Mouse (Mus musculus): ENCODE measurements around the gene Rasgrf2. TPM values are rescaled to one million over a fixed set of nuclear protein-coding genes. Genes with fewer than 3 reads are reported as not detected.
A peak's percentile ranks its signal among the peaks of the same experiment; 100 is the strongest.

Gene Rasgrf2
- polyA plus RNA-seq, 1 experiment from 2014 or later = 0.88 TPM

GRCm38 (mm10) chr13:91928605-91929389, 202.7 kb downstream of the Rasgrf2 start:
- no peak overlapping the region for H3K4me2 ChIP-seq (replicated peaks)
- 74% methylated on average over 4 of the region's 4 CpGs for WGBS
- no peak for ATAC-seq (ENCODE audit: low FRiP score)

GRCm38 (mm10) chr13:91921010-91921409, 210.4 kb downstream of the Rasgrf2 start:
- WGBS = 80% methylated on average over 3 of the region's 3 CpGs
- no peak for ATAC-seq (ENCODE audit: low FRiP score)
- H3K4me3 ChIP-seq = no peak overlapping the region

More at GRCm38 (mm10) chr13:91928605-91929389, 202.7 kb downstream of the Rasgrf2 start:
- H3K4me1 ChIP-seq = no peaks in the 10 kb centered on the region
- H3K4me3 ChIP-seq = no peak overlapping the region
- no peaks in the 10 kb centered on the region for H3K36me3 ChIP-seq
- no peak overlapping the region for H3K27ac ChIP-seq
- no peaks in the 10 kb centered on the region for H3K9me3 ChIP-seq (replicated peaks)
- no peak overlapping the region for H3K9ac ChIP-seq
- no peaks in the 10 kb centered on the region for H3K27me3 ChIP-seq

GRCm38 (mm10) chr13:91918764-91919163, 212.7 kb downstream of the Rasgrf2 start:
- Histone ChIP-seq H3K27ac (no peak overlapping the region), H3K4me3 (no peak overlapping the region), H3K4me2 (replicated peaks) (no peak overlapping the region), H3K27me3 (no peaks in the 10 kb centered on the region), H3K36me3 (no peaks in the 10 kb centered on the region), H3K9ac (no peak overlapping the region), H3K4me1 (peaks cover 10% of the 10 kb centered on the region), H3K9me3 (replicated peaks) (no peaks in the 10 kb centered on the region)
- 81% methylated on average over 5 of the region's 5 CpGs for WGBS
- ATAC-seq (ENCODE audit: low FRiP score) = no peak

More at GRCm38 (mm10) chr13:91921010-91921409, 210.4 kb downstream of the Rasgrf2 start:
- H3K4me2 ChIP-seq (replicated peaks) = no peak overlapping the region
- no peak overlapping the region for H3K9ac ChIP-seq
- H3K27me3 ChIP-seq = no peaks in the 10 kb centered on the region
- H3K27ac ChIP-seq = no peak overlapping the region
- H3K9me3 ChIP-seq (replicated peaks) = no peaks in the 10 kb centered on the region
- H3K36me3 ChIP-seq = no peaks in the 10 kb centered on the region
- H3K4me1 ChIP-seq = peaks cover 1% of the 10 kb centered on the region; the same call in 1 of the 2 replicates

- no peak for ATAC-seq (ENCODE audit: low FRiP score)
- Histone ChIP-seq H3K36me3 (no peaks in the 10 kb centered on the region), H3K9me3 (replicated peaks) (no peaks in the 10 kb centered on the region), H3K9ac (no peak overlapping the region), H3K4me2 (replicated peaks) (no peak overlapping the region), H3K4me3 (no peak overlapping the region), H3K4me1 (peaks cover 10% of the 10 kb centered on the region), H3K27me3 (no peaks in the 10 kb centered on the region), H3K27ac (no peak overlapping the region)
- WGBS = 95% methylated on average over 2 of the region's 2 CpGs
These were observed 213.6 kb downstream of the Rasgrf2 start for GRCm38 (mm10) chr13:91917835-91918234.

GRCm38 (mm10) chr13:91916308-91916707, 215.1 kb downstream of the Rasgrf2 start:
- Histone ChIP-seq H3K9me3 (replicated peaks) (no peaks in the 10 kb centered on the region), H3K9ac (no peak overlapping the region), H3K27ac (no peak overlapping the region), H3K27me3 (no peaks in the 10 kb centered on the region), H3K4me2 (replicated peaks) (no peak overlapping the region), H3K4me3 (no peak overlapping the region), H3K36me3 (no peaks in the 10 kb centered on the region), H3K4me1 (peaks cover 10% of the 10 kb centered on the region)
- 86% methylated on average over 5 of the region's 5 CpGs for WGBS
- ATAC-seq (ENCODE audit: low FRiP score) = no peak

GRCm38 (mm10) chr13:91915582-91916239, 215.7 kb downstream of the Rasgrf2 start:
- Histone ChIP-seq H3K4me1 (peaks cover 10% of the 10 kb centered on the region), H3K9ac (no peak overlapping the region), H3K27me3 (no peaks in the 10 kb centered on the region), H3K9me3 (replicated peaks) (no peaks in the 10 kb centered on the region), H3K27ac (no peak overlapping the region), H3K4me2 (replicated peaks) (peak overlapping the region; percentile 29), H3K4me3 (no peak overlapping the region), H3K36me3 (no peaks in the 10 kb centered on the region)
- peak; percentile 80 for ATAC-seq (ENCODE audit: low FRiP score)
- WGBS = 47% methylated on average over 6 of the region's 6 CpGs

- H3K27me3 ChIP-seq = no peaks in the 10 kb centered on the region
- 31% methylated on average over 4 of the region's 4 CpGs for WGBS
- H3K4me1 ChIP-seq = peaks cover 10% of the 10 kb centered on the region
- H3K4me3 ChIP-seq = no peak overlapping the region
- H3K9me3 ChIP-seq (replicated peaks) = no peaks in the 10 kb centered on the region
- no peaks in the 10 kb centered on the region for H3K36me3 ChIP-seq
- H3K4me2 ChIP-seq (replicated peaks) = peak overlapping the region; percentile 29
- ATAC-seq (ENCODE audit: low FRiP score) = no peak; the same call in 1 of the 2 replicates
- H3K9ac ChIP-seq = no peak overlapping the region
- H3K27ac ChIP-seq = no peak overlapping the region
These were observed 216.3 kb downstream of the Rasgrf2 start for GRCm38 (mm10) chr13:91915192-91915581.

- H3K27ac ChIP-seq = no peak overlapping the region
- H3K27me3 ChIP-seq = no peaks in the 10 kb centered on the region
- no peaks in the 10 kb centered on the region for H3K36me3 ChIP-seq
- no peak for ATAC-seq (ENCODE audit: low FRiP score)
- H3K4me3 ChIP-seq = no peak overlapping the region
- no peak overlapping the region for H3K4me2 ChIP-seq (replicated peaks)
- H3K4me1 ChIP-seq = peaks cover 10% of the 10 kb centered on the region
- H3K9ac ChIP-seq = no peak overlapping the region
- H3K9me3 ChIP-seq (replicated peaks) = no peaks in the 10 kb centered on the region
These were observed 219.8 kb downstream of the Rasgrf2 start for GRCm38 (mm10) chr13:91911652-91912051.

GRCm38 (mm10) chr13:91911211-91911610, 220.2 kb downstream of the Rasgrf2 start:
- Histone ChIP-seq H3K9ac (no peak overlapping the region), H3K27me3 (no peaks in the 10 kb centered on the region), H3K4me3 (no peak overlapping the region), H3K27ac (no peak overlapping the region), H3K4me2 (replicated peaks) (no peak overlapping the region), H3K9me3 (replicated peaks) (no peaks in the 10 kb centered on the region), H3K36me3 (no peaks in the 10 kb centered on the region), H3K4me1 (peaks cover 10% of the 10 kb centered on the region)
- ATAC-seq (ENCODE audit: low FRiP score) = no peak

GRCm38 (mm10) chr13:91908202-91908980, 223.1 kb downstream of the Rasgrf2 start:
- Histone ChIP-seq H3K9me3 (replicated peaks) (no peaks in the 10 kb centered on the region), H3K27me3 (no peaks in the 10 kb centered on the region), H3K27ac (no peak overlapping the region), H3K4me3 (no peak overlapping the region), H3K4me2 (replicated peaks) (no peak overlapping the region), H3K36me3 (no peaks in the 10 kb centered on the region), H3K9ac (no peak overlapping the region), H3K4me1 (no peaks in the 10 kb centered on the region)
- ATAC-seq (ENCODE audit: low FRiP score) = peak; percentile 86
- 44% methylated on average over 10 of the region's 10 CpGs for WGBS

- Histone ChIP-seq H3K27ac (no peak overlapping the region), H3K4me3 (no peak overlapping the region), H3K9me3 (replicated peaks) (no peaks in the 10 kb centered on the region), H3K27me3 (no peaks in the 10 kb centered on the region), H3K36me3 (no peaks in the 10 kb centered on the region), H3K4me2 (replicated peaks) (no peak overlapping the region), H3K9ac (no peak overlapping the region), H3K4me1 (no peaks in the 10 kb centered on the region)
- 67% methylated on average over 3 of the region's 3 CpGs for WGBS
- ATAC-seq (ENCODE audit: low FRiP score) = no peak
These were observed 225.1 kb downstream of the Rasgrf2 start for GRCm38 (mm10) chr13:91906338-91906737.

GRCm38 (mm10) chr13:91896476-91896875, 235.0 kb downstream of the Rasgrf2 start:
- no peak for ATAC-seq (ENCODE audit: low FRiP score)
- 56% methylated on average over 1 of the region's 1 CpGs for WGBS
- H3K4me1 ChIP-seq = no peaks in the 10 kb centered on the region
- no peaks in the 10 kb centered on the region for H3K36me3 ChIP-seq
- H3K4me3 ChIP-seq = no peak overlapping the region
- no peak overlapping the region for H3K9ac ChIP-seq
- no peak overlapping the region for H3K27ac ChIP-seq
- no peaks in the 10 kb centered on the region for H3K9me3 ChIP-seq (replicated peaks)
- no peak overlapping the region for H3K4me2 ChIP-seq (replicated peaks)
- no peaks in the 10 kb centered on the region for H3K27me3 ChIP-seq

All from hindbrain, embryonic 12.5 days (tissue).